Mouse (Mus musculus) limb, embryonic 11.5 days (tissue): ENCODE measurements around the gene Lsamp. TPM values are rescaled to one million over a fixed set of nuclear protein-coding genes. Genes with fewer than 3 reads are reported as not detected.

Experiments
- ATAC-seq: fragments of 200-750 bp; cut with Nextera tagmentation; 2 replicates; pipeline ENCODE4 v1.8.0; 2017; ENCODE audit warnings: low read depth; ENCODE audit not compliant: insufficient number of reproducible peaks, low FRiP score, low TSS enrichment
- DNase-seq: peaks from one replicate; pipeline ENCODE4 v3.0.0-alpha.2; 2015; ENCODE audit warnings: low spot score
- H3K27ac ChIP-seq: fragments of 300-500 bp; sonication (generic); replicated peaks from 2 replicates; pipeline ENCODE4 v1.5.1; 2014; ENCODE audit warnings: low read depth, mild to moderate bottlenecking, low read length
- H3K27me3 ChIP-seq: fragments of 300-500 bp; sonication (generic); 2 replicates; pipeline ENCODE4 v1.6.1; 2014; ENCODE audit warnings: mild to moderate bottlenecking, low read length, mixed read lengths; ENCODE audit not compliant: control insufficient read depth, insufficient read depth
- H3K36me3 ChIP-seq: fragments of 300-500 bp; sonication (generic); 2 replicates; pipeline ENCODE4 v1.6.1; 2014; ENCODE audit warnings: mild to moderate bottlenecking, low read length, moderate library complexity, mixed read lengths; ENCODE audit not compliant: control insufficient read depth, insufficient read depth
- H3K4me1 ChIP-seq: fragments of 300-500 bp; sonication (generic); 2 replicates; pipeline ENCODE4 v1.6.1; 2014; ENCODE audit warnings: low read length, mixed read lengths; ENCODE audit not compliant: control insufficient read depth, insufficient read depth
- H3K4me2 ChIP-seq: fragments of 300-500 bp; sonication (generic); 2 replicates; pipeline ENCODE4 v1.6.1; 2014; ENCODE audit warnings: low read depth, mild to moderate bottlenecking, moderate library complexity; ENCODE audit not compliant: severe bottlenecking
- H3K4me3 ChIP-seq: fragments of 300-500 bp; sonication (generic); 2 replicates; pipeline ENCODE4 v1.5.1; 2014; ENCODE audit warnings: low read depth, low read length
- H3K9ac ChIP-seq: fragments of 300-500 bp; sonication (generic); 2 replicates; pipeline ENCODE4 v1.6.1; 2014; ENCODE audit warnings: mild to moderate bottlenecking, low read length
- H3K9me3 ChIP-seq: fragments of 300-500 bp; sonication (generic); 2 replicates; pipeline ENCODE4 v1.6.1; 2016; ENCODE audit warnings: low read length; ENCODE audit not compliant: control insufficient read depth
- WGBS: fragments of 180-500 bp; shearing (Covaris S2); extraction: QIAGEN DNeasy Blood & Tissue Kit; methylation state at CpG from one replicate; pipeline ENCODE4 v1.1.7; 2014; 5-methylcytosine and 5-hydroxymethylcytosine counted together
- polyA plus RNA-seq: library from polyadenylated mRNA; unstranded; fragments of >200 nt; fragmentation: Nextera tagmentation; extraction: Ambion mirVana; gene quantifications from 2 replicates; pipeline ENCODE4 v1.2.1, GENCODE M21; 2014

The Lsamp gene
- polyA plus RNA-seq, 1 experiment from 2014 or later = 3.1 TPM

- H3K27ac ChIP-seq = no peak overlapping the region
- DNase-seq = no peak
These were observed 1251.7 kb downstream of the Lsamp start for GRCm38 (mm10) chr16:41235829-41236228.

GRCm38 (mm10) chr16:41242841-41243240, 1258.7 kb downstream of the Lsamp start:
- Histone ChIP-seq H3K9ac (no peak overlapping the region), H3K4me3 (no peak overlapping the region), H3K4me1 (no peaks in the 10 kb centered on the region), H3K27me3 (no peaks in the 10 kb centered on the region), H3K9me3 (no peaks in the 10 kb centered on the region), H3K36me3 (no peaks in the 10 kb centered on the region), H3K27ac (no peak overlapping the region), H3K4me2 (no peak overlapping the region)
- 77% methylated on average over 4 of the region's 4 CpGs for WGBS
- DNase-seq = no peak
- no peak for ATAC-seq

More at GRCm38 (mm10) chr16:41235829-41236228, 1251.7 kb downstream of the Lsamp start:
- H3K4me3 ChIP-seq = no peak overlapping the region
- H3K4me2 ChIP-seq = no peak overlapping the region
- H3K36me3 ChIP-seq = no peaks in the 10 kb centered on the region
- no peak for ATAC-seq
- H3K9ac ChIP-seq = no peak overlapping the region
- H3K9me3 ChIP-seq = no peaks in the 10 kb centered on the region
- no peaks in the 10 kb centered on the region for H3K4me1 ChIP-seq
- H3K27me3 ChIP-seq = no peaks in the 10 kb centered on the region

- WGBS = 15% methylated on average over 2 of the region's 2 CpGs
- no peaks in the 10 kb centered on the region for H3K9me3 ChIP-seq
- no peak overlapping the region for H3K27ac ChIP-seq
- no peaks in the 10 kb centered on the region for H3K4me1 ChIP-seq
- H3K27me3 ChIP-seq = no peaks in the 10 kb centered on the region
- ATAC-seq (no peak; the same call in 1 of the 2 replicates), DNase-seq (peak; percentile 69)
- no peaks in the 10 kb centered on the region for H3K36me3 ChIP-seq
- no peak overlapping the region for H3K4me2 ChIP-seq
- H3K9ac ChIP-seq = no peak overlapping the region
- H3K4me3 ChIP-seq = no peak overlapping the region
These were observed 1260.5 kb downstream of the Lsamp start for GRCm38 (mm10) chr16:41244711-41245110.

DNA sequence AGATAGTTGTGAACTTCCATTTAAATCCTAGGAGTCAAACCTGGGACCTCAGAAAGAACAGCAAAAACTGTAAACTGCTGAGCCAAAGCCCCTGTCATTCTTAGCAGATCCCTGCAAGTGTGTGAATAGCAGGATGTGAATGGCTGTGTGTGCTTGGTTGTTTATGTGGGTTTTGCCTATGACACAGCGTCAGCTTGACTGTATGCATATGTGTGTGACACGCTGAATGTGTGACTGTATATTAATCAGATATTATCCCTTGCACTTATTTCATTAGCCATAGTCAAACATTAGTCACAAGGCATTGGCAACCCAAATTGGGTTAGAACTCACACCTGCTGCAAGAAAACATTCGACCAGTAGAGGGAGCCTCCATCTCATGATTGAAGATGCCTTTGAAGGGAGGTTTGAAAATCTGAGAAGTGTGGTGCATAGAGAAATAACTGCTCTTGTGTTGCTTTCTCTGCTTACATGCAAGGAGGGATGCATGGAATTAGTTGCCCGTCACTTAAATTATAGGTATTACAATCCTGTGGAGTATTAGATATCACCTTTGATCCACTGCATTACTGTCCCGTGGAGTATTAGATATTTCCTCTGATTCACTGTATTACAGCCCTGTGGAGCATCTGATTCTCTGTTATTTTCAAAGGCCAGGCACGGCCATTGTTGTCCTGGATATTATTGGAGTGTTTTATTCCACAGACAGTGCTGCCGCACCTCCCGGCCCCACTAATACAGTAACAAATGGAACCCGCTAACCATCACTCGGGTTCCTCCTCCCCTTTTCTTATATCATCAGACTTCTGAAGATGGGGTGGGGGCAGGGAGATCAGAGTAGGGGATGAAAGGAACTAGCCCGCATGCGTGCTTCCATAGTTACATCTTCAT, 1274.2 kb downstream of the Lsamp start:
- DNase-seq (peak; percentile 80), ATAC-seq (no peak)
- no peaks in the 10 kb centered on the region for H3K9me3 ChIP-seq
- no peaks in the 10 kb centered on the region for H3K36me3 ChIP-seq
- H3K4me2 ChIP-seq = no peak overlapping the region
- H3K4me3 ChIP-seq = no peak overlapping the region
- 60% methylated on average over 12 of the region's 12 CpGs for WGBS
- H3K9ac ChIP-seq = no peak overlapping the region
- H3K4me1 ChIP-seq = no peaks in the 10 kb centered on the region
- H3K27ac ChIP-seq = no peak overlapping the region
- H3K27me3 ChIP-seq = no peaks in the 10 kb centered on the region

GRCm38 (mm10) chr16:41275999-41276671, 1292.0 kb downstream of the Lsamp start:
- H3K9me3 ChIP-seq = no peaks in the 10 kb centered on the region
- WGBS = 93% methylated on average over 2 of the region's 2 CpGs
- no peaks in the 10 kb centered on the region for H3K27me3 ChIP-seq
- DNase-seq (no peak), ATAC-seq (no peak)
- H3K4me2 ChIP-seq = no peak overlapping the region
- no peak overlapping the region for H3K9ac ChIP-seq
- no peak overlapping the region for H3K4me3 ChIP-seq
- H3K4me1 ChIP-seq = no peaks in the 10 kb centered on the region
- H3K36me3 ChIP-seq = no peaks in the 10 kb centered on the region
- H3K27ac ChIP-seq = no peak overlapping the region

DNA sequence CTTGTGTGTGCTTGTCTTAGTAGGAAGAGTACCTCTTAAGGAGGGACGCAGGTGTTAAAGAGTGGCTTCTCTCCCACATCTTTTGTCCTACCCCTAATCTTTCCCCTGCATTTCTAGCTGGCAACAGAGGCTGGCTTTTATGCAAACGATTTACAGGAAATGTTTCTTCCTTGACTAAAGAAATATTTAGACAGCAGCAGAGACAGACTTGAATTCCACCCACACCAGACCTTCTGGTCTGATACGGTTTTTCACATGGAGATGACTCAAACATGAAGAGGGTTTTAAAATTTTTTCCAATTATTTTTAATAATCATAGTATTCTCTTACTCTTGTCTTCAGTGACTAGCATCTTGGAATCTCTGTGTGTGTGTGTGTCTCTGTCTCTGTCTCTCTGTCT, 1333.8 kb downstream of the Lsamp start:
- no peaks in the 10 kb centered on the region for H3K36me3 ChIP-seq
- ATAC-seq = no peak
- H3K4me2 ChIP-seq = no peak overlapping the region
- WGBS = 83% methylated on average over 3 of the region's 3 CpGs
- no peak overlapping the region for H3K4me3 ChIP-seq
- no peak overlapping the region for H3K9ac ChIP-seq
- no peak overlapping the region for H3K27ac ChIP-seq
- no peaks in the 10 kb centered on the region for H3K9me3 ChIP-seq
- DNase-seq = no peak
- no peaks in the 10 kb centered on the region for H3K27me3 ChIP-seq
- H3K4me1 ChIP-seq = no peaks in the 10 kb centered on the region

- H3K9me3 ChIP-seq = no peaks in the 10 kb centered on the region
- no peaks in the 10 kb centered on the region for H3K27me3 ChIP-seq
- no peak for ATAC-seq
- no peak overlapping the region for H3K4me3 ChIP-seq
- H3K27ac ChIP-seq = no peak overlapping the region
- DNase-seq = no peak
- H3K4me2 ChIP-seq = no peak overlapping the region
- no peak overlapping the region for H3K9ac ChIP-seq
- no peaks in the 10 kb centered on the region for H3K4me1 ChIP-seq
- no peaks in the 10 kb centered on the region for H3K36me3 ChIP-seq
- 70% methylated on average over 1 of the region's 1 CpGs for WGBS
These were observed 1359.3 kb downstream of the Lsamp start for GRCm38 (mm10) chr16:41343431-41343830.

DNA sequence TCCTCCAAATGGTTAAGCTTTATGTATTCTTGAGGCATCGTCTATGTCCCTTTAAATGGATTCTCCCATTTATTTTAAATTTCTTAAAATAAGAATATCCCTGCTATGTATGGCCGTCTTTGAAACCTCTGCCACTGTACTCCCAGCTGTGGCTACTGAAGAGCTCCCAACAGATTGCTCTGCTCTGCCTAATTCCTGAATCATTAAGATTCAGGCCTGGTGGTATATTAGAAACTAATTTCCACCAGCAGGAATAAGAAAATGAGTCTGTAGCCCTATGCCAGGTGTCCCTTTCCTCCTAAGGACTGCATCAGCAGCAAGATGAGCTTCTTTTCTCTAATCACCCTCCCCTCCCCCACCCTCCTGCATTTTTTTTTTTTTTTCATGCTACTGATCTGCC, 1381.0 kb downstream of the Lsamp start:
- Histone ChIP-seq H3K4me1 (no peaks in the 10 kb centered on the region), H3K27ac (no peak overlapping the region), H3K36me3 (no peaks in the 10 kb centered on the region), H3K4me3 (no peak overlapping the region), H3K27me3 (no peaks in the 10 kb centered on the region), H3K4me2 (no peak overlapping the region), H3K9ac (no peak overlapping the region), H3K9me3 (no peaks in the 10 kb centered on the region)
- WGBS = 87% methylated on average over 2 of the region's 2 CpGs
- DNase-seq (no peak), ATAC-seq (no peak)
